Mouse (Mus musculus) CD8-positive naive resting alpha-beta T cell, adult 2 months (primary cell): Measurements from ENCODE around the gene Ak6.

Source experiments
- DNase-seq, 2 experiments: peaks; one replicate each; pipeline ENCODE4 v3.0.0; 2022; ENCODE audit warnings: low read depth in 2 of 2, low spot score in 2 of 2

Gene Ak6

DNA sequence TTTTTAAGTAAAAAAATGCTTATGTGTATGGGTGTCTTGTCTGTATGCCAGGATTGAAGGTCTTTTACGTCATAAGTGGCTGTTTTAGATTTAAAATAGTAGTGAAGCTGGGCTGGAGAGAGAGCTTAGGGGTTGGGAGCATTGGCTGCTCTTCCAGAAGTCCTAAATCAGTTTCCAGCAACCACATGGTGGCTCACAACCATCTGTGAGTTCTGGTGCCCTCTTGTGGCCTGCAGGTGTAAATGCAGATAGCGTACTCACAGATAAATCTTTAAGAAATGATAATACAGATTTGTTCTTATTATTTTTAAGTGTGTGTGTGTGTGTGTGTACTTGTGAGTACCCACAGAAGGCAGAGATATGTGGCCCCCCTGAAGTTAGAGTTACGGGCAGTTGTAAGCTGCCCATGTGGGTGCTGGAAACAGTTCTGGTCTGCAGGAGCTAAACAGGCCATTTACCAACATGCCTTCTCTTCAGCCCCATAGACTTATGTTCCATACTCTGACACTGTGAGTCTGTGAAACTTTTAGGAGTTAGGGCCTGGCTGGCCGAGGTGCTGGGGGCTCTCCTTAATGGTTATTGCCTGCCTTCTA is 9.2 kb downstream of the Ak6 start:
- DNase-seq: peak; percentile 36 to 58

GRCm38 (mm10) chr13:100669291-100670022 is 18.7 kb downstream of the Ak6 start, which contains the start of gene Ccdc125:
TSS of gene Ccdc125 (plus strand) at chr13:100669717.
- DNase-seq: peak; percentile 36

GRCm38 (mm10) chr13:100670181-100670741 is 19.5 kb downstream of the Ak6 start:
- DNase-seq: peak in 1 of 2 experiments; percentile 11

GRCm38 (mm10) chr13:100675936-100676635 is 25.3 kb downstream of the Ak6 start:
- DNase-seq: no peak

- no peak for DNase-seq
These were observed 30.8 kb downstream of the Ak6 start for GRCm38 (mm10) chr13:100681615-100682014.

- no peak for DNase-seq
These were observed 32.1 kb downstream of the Ak6 start for GRCm38 (mm10) chr13:100682837-100683236.

DNA sequence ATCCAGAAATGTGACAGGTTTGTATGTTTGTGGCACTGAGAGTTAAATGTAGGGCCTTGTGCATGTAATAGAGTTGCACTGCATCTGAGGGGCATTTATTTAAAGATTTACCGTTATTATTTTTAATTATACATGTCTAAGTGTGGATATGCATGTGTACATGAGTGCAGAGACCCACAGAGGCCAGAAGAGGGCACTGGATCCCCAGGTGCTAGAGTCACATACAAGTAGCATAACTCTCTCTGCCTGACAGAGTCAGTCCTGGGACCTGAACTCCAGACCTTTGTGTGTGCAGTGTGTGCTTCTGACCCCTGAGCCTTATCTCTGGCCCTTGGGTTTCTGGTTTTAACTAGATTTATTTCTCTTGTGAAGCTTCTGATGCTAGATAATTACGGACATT is 33.6 kb downstream of the Ak6 start:
- DNase-seq: no peak

DNA sequence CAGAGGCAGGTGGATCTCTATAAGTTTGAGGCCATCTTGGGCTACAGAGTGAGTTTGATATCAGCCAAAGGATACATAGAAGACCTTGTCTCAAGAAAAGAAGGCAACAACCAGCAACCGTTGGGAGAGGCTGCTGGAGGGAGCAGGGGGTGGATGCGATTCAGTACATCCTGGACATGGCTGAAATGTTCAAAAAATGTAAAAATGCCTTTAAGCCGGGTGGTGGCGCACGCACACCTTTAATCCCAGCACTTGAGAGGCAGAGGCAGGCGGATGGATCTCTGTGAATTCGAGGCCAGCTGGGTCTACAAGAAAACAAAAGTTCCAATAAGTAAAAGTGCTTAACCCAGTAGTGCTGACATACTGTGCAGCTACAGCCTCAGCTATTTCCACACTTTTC is 36.7 kb downstream of the Ak6 start:
- no peak for DNase-seq

DNA sequence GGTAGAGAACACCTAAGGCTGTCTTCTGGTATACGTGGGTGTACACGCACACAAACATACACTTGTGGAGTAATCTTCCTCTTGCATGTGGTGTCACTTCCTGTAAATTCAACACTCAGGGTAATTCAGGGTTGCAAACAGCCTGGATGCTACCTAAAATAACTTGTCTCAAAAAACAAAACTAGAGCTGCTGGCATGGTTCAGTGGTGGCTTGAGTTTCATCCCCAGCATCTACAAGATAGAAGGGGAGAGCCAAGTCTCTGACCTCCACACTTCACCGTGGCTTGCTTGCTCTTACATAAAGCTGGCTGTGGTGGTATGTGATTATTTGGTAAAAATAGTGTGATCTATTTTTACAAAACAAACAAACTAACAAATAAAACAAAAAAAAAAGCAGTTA is 46.8 kb downstream of the Ak6 start:
- DNase-seq: no peak

GRCm38 (mm10) chr13:100698866-100699265 is 48.1 kb downstream of the Ak6 start:
- no peak for DNase-seq

DNA sequence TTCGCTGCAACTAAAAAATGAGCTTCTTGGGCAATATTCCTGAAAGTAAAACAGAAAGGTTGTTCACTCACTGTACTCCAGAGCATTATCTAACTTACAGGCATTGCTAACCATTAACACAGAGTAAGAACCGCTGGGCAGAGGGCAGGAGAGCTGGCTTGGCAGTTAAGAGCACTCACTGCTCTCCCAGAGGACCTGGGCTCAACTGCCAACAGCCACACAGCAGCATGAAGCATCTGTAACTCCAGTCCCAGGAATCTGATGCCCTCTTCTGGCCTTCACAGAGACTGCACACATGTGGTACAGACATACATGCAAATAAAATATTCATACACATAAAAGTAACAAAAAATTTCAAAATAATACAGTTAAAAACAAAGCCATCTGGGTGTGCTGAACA is 52.7 kb downstream of the Ak6 start:
- DNase-seq: no peak

DNA sequence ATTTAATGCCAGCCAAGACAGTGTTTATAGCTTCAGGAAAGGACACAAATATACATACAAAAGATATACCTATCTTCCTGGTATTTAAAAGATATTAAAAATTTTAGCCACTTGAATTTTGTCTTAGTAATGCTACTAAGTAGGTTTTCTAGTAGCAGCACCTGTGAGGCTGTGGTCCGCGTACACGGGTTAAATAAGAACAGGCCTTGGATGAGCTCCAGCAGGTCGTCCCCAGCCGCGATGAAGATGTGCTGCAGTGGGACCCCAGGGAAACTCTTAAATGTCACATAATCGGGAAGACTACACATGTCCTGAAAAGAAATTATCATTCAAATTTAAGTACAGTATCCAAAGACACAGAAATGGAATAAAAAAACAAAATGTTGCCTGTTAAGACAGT is 55.4 kb downstream of the Ak6 start:
- DNase-seq: no peak

GRCm38 (mm10) chr13:100715467-100715866 is 64.7 kb downstream of the Ak6 start:
- DNase-seq: no peak
